Mouse (Mus musculus) E14TG2a.4 (cell line): ENCODE measurements around the gene 9130023H24Rik.

Source experiments
- CTCF ChIP-seq: conservative IDR thresholded peaks from 2 replicates; pipeline ENCODE4 v1.5.1; 2014; ENCODE audit warnings: low read length
- NANOG ChIP-seq: IDR thresholded peaks from 2 replicates; pipeline ENCODE4 v1.6.1; 2014; ENCODE audit warnings: borderline replicate concordance, low read length, mixed read lengths
- POU5F1 ChIP-seq: IDR thresholded peaks from 2 replicates; pipeline ENCODE4 v1.6.1; 2014; ENCODE audit warnings: low read length, borderline replicate concordance

- TF ChIP-seq CTCF (no peak), POU5F1 (no peak), NANOG (no peak)
Measured at GRCm38 (mm10) chr7:128220936-128221335, 16.9 kb downstream of the 9130023H24Rik start.
